Mouse (Mus musculus) testis, postnatal 10 days (tissue): ENCODE measurements at regions not wholly inside any gene's neighbourhood (a gene's known extent, or its start where the extent isn't known, plus 50 kb on each side); places are given as distances from the start of the nearest gene placed in this dataset.
A peak's percentile ranks its signal among the peaks of the same experiment; 100 is the strongest.

Experiments
- DNase-seq: peaks from one replicate; pipeline ENCODE4 v3.0.0; 2021; ENCODE audit warnings: low spot score

- DNase-seq: no peak
Observed at GRCm38 (mm10) chr2:171800511-171801268, 242.6 kb downstream of the Cbln4 start.

DNA sequence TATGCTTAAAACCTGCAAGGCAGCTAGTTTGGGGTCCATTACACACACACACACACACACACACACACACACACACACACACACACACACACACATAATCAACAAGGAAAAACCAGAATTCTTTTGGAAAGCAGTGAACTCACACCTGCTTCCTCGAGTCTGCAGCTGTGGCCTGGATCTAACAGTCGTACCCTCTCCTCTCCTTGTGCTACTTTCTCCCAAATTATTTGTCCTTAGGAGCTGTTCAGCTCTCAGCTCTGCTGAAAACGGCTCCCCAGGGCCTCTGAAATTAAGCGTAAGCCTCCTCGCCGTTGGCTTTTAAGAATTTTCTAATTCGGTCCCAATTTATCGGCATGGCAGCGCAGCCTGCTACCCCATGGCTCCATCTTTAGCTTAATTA, 243.9 kb downstream of the Cbln4 start:
- DNase-seq: no peak

DNA sequence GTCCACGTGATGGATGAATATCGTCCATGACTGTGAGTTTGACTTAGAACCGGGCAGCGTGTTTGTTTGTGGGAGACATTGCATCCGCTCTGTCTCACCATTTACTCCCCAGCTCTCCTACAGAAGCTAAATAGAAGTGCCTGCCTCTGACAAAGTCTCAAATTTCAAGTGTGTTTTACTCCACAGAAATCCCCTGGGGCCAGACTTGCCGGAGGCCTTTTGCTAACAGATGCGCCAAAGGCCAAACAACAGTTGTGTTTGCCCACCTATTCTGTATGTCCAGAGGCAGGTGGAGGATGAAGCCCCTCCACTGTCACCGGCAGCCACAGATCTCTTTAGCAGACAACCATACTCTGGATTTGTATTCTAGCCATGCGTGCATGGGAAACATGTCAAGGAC, 252.6 kb downstream of the Cbln4 start:
- no peak for DNase-seq

DNA sequence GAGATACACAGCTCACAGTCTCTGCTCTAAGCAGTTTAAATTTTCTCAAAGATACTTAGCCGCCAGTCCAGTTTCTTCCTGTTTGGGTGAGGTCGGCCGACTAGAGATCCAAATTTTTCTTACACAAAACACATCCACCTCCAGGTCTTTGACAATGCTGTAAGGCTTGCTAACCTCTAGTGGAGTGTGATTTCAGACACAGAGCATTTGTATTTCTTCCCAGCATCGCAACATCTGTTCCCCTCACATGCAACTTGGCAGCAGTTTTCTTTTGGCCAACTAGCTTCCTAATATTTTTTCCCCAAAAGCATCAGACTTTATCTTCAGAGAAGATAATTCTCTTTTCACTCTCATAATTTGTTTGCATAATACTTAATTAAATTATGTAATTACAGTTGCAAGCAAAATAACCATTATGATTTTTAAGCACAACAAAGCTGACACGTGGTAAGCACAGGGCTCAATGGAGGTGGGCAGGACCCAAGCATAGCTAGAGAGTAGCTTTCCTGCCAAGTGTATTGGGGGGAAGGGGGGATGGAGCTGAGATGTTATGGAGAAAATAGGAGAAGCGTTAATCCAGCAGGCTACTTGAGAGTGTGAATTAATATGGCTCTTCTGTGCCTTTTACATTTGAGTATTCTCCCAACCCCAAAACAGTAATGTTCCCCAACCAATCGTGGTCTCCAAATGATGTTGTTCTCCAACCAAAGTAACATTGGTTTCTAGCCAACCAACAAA, 276.9 kb downstream of the Cbln4 start:
- no peak for DNase-seq

DNA sequence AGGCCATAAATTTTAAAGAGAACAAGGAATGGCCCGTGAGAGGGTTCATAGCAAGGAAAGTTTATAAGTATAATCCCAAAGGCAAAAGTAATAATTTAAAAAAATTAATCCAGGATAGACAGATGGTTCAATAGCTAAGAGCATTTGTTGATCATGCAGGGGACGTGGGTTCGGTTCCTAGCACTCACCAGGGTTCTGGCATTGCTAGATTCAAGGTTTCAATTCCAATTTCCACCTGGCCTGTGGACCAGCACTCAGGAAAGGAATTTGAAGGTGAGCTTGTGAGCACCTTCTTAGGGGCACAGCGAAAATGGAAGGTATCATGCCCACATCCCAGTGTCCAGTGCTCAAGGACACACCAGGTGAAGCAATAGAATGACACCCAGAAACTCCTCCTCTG, 278.2 kb downstream of the Cbln4 start:
- no peak for DNase-seq

DNA sequence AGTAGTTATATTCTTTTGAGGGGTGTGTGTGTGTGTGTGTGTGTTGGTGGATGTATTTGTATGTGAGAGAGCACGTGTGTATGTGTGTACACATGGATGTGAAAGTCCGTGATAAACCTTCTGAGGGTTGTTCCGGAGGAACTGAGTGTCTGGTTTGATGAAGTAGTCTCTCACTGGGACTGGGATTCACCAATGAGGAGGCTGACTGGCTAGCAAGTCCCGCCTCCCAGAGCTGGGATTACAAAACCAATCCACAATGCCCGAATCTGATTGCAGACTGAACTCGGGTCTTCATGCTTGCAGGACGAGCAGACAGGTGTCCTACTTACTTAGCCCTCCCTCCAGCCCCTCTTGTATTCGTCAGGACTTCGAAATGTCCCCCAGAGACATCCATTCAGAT, 289.8 kb downstream of the Cbln4 start:
- DNase-seq: no peak

DNA sequence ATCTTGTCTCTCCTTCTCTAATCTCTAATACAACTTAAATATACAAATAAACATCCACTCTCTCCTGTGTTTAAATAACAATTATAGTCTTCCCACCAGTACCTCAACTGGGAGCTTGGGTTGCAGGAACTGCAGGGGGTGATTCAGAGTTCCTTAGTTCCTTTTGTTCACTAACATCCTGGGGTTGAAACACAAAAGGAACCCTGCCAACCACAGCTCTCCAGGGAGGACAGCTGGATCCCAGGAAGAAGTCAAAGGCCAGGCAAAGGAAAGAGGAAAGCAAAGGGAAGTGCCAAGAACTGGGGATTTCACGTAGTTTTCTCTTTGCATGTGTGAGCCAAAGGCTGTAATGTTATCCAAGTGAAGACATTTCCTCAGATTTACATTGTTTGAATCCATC, 296.1 kb downstream of the Cbln4 start:
- DNase-seq: no peak

DNA sequence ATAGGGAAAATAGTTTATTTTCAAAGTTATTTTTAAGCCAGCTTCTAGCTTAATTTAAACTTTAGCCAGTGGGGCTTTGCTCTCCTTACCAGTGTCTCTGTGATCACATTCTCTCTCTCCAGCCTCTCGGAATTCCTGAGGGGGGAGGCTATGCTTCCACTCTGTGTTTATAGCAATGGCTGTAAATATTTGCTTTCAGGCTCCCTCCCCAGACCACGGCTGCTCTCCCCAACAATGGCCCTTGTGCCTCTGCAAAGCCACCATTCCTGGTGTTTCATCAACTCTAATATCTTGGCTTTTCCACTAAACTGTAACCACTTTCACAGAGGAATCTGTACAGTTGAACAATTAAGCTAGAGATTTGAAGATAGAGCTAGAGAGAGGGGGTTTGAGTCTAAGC, 300.2 kb downstream of the Cbln4 start:
- DNase-seq: no peak

DNA sequence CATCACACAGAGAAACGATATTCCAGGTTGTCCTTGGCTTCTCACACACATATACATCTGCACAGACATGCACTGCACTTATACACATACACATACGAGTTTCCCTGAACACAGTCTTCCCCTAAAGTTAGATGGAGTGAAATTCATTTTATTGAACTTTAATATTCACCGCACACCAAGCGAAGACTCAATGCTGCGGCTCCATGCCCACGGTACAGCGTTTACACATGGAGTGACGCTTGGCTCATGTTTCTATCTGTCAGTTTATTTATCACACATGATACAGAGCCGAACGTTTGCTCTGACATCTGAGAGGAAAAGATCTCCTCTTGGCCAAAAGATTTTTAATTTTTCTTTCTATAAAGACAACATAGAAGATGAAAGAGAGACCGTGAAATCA, 300.6 kb downstream of the Cbln4 start:
- DNase-seq: no peak

- no peak for DNase-seq
Observed at GRCm38 (mm10) chr2:171737761-171738160, 305.5 kb downstream of the Cbln4 start.

GRCm38 (mm10) chr2:171735061-171735490, 308.2 kb downstream of the Cbln4 start:
- DNase-seq: no peak

DNA sequence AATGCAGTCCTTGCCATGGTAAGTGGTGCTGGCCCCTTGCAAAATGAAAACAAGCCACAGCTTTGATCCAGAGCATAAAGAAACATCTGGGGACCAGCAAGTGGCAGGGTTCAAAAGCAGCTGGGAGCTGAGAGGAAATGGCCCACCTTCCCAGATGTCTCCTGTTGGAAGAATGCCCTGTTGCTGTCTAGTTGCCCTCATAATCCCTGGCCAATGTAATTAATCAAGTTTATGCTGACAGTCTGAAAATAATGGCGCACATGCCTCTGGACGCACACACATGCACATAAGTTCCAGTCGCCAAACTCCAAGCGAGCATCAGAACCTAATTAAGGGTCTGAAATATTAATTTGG, 308.7 kb downstream of the Cbln4 start:
- DNase-seq: no peak

DNA sequence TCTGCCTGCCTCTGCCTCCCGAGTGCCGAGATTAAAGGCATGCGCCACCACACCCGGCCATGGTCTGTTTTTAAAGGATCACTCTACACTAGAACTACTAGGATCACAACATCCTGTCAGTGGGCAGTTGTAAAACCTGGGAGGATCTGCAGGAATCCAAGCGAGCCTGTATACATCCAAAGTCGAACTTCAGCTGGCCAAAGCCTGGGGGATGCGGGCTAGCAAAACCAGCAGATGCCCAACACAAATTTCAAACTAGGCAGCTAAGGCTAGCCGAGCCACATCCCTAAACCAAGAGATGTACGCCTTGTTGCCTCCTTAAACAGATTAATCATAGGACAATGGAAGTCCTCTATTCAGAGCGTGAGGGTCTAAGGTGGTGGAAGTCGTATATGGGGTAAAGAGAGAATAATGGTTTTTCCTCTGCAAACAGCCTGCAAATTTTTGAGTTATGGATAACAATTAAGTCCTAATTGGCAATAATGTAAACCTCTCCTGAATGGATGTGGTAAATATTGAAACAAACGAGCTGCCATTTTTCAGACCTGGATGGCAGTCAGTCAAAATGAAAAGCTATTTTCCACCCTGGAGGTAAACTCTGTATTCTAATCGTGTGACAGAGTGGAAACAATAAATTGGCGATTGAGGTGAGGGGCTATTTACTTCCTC, 309.2 kb downstream of the Cbln4 start:
- DNase-seq: no peak

- DNase-seq: no peak
Observed at GRCm38 (mm10) chr2:171719269-171719668, 324.0 kb downstream of the Cbln4 start.

DNA sequence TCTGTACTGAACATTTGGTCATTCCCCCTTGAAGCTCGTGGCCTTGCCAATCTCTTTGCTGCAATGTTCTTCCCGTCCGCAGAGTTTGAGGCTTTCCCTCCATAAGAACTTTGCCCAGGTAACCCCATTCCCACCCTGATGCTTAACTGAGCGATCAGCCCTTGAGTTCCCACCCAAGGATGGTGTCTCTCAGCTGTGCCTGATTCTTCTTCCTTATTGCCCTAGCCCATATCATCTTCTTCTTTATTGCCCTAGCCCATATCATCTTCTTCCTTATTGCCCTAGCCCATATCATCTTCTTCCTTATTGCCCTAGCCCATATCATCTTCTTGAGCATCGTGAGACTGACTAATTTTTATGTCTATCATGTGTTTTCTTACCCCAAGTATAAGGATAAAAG, 324.4 kb downstream of the Cbln4 start:
- no peak for DNase-seq

- no peak for DNase-seq
Observed at GRCm38 (mm10) chr2:171712816-171713570, 330.3 kb downstream of the Cbln4 start.

GRCm38 (mm10) chr2:171693526-171693925, 349.7 kb downstream of the Cbln4 start:
- no peak for DNase-seq

DNA sequence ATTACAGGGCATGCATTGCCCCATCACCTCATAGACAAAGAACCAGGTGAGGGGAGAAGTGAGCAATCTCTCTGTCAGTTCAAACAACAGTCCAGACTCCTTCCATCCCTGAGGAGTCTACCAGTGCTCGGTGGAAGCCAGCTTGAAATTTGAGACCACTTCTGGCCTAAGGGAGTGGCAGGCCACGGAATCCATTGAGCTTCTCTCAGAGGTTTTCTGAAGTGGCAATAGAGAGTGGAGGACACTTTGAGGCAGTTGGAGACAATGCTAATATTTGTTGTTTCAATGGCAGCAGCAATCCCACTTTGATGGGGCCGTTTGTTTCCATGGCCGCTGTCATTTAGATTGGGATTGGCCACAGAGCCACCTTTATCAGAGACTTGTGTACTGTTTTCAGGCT, 352.5 kb downstream of the Cbln4 start:
- DNase-seq: peak; percentile 12

DNA sequence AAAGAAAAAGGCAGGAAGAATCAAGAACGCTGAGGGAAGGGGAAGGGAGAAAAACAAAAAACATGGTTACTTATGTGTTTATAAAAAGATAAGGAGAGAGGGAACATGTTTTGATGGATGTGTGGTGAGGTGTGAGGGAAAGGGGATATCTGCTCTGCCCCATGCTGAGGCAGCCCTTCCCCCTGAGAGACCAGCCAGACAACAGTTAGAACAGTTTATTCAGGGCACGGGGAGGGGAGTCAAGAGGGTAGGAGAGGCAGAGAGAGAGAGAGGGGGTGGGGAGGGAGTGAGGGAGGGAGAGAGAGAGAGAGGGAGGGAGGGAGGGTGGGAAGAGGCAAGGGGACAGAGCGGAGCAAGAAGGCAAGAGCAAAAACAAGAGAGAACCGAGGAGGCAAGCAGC, 354.2 kb downstream of the Cbln4 start:
- DNase-seq: no peak

DNA sequence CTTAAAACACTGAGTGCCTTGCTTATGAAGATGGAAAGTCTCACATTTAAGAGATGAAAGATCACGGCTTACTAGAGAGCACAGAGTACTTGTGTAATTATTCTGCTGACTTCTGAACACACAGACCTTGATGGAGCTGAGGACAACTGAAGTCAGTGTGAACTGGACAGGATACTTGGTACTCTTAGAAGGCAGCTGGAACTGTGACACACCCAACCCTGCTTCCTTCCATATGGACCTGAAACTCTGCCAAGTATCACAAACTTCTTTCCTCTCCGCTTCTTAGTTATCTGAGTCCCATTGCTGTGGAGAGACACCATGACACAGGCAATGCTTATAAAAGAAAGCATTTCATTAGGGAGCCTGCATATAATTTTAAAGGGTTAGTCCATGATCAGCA, 365.3 kb downstream of the Cbln4 start:
- no peak for DNase-seq

DNA sequence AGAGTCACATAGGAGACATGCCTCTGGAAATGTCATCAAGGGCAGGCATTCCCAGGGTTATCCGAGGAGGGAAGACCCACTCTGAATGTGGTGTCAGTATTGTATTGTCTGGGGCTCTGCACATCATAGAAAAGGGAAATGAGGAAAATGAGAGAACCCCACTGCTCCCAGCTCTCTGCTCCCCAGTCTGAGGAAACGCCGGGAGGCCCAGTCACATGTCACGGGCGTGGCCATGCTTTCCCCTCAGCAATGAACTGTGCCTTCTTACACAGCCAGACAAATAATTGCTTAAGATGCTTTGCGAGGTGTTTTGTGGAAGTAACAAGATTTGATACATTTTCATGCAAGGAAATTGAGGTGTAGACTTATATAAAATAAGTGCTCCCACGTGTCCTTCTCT, 366.1 kb downstream of the Cbln4 start:
- no peak for DNase-seq

DNA sequence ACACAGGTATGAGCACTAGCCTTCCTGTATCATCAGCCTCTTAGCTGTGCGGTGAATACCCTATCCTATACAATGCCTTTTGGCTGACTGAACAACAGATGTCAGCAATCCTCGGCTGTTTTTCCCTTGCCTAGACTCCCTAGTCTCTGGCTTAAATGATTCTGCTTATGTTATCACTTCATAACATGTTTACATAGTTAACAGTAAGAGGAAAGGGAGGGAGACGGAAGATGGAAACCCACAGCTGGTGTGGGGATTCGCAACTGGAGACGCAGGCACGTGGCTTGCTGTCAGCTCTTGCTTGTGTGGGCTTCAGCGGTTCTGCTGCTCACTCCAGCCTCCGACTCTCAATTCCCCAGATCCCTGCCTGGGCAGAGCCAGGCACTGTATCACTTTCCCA, 367.2 kb downstream of the Cbln4 start:
- no peak for DNase-seq

DNA sequence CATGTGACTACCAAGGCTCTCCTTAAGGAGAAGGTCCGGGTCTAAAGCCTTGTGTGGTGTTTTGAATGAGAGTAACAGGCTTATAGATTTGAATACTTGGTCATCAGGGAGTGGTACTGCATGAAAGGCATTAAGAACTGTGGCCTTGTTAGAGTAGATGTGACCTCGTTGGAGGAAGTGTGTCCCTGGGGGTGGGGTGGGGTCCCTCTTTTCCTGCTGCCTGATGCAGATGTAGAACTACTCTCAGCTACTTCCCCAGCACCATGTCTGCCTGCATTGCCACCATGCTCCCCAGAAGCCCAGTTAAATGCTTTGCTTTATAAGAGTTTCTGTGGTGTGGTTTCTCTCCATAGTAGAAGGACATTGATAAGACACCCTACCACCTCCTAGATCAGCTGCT, 367.9 kb downstream of the Cbln4 start:
- DNase-seq: no peak
